Mouse (Mus musculus) CH12.LX (cell line): Measurements from ENCODE around the gene Actrt2. TPM values are rescaled to one million over a fixed set of nuclear protein-coding genes. Genes with fewer than 3 reads are reported as not detected.

Source experiments
- DNase-seq: peaks from one replicate; pipeline ENCODE4 v3.0.0-alpha.2; 2013; ENCODE audit errors: extremely low read depth
- H3K27ac ChIP-seq: 2 replicates; pipeline ENCODE4 v1.5.1; 2012; ENCODE audit warnings: low read depth, mild to moderate bottlenecking, control low read depth, moderate library complexity; ENCODE audit not compliant: insufficient read depth
- H3K27me3 ChIP-seq: replicated peaks from 2 replicates; pipeline ENCODE3; 2012; ENCODE audit warnings: inconsistent platforms
- H3K36me3 ChIP-seq, 2 experiments: replicated peaks in 1 of 2; 2 replicates each; pipeline versions ENCODE3 to v1.6.1; 2012; ENCODE audit warnings: inconsistent platforms in 1 of 2, low read length in 1 of 2, mild to moderate bottlenecking in 1 of 2, mixed read lengths in 1 of 2, moderate library complexity in 1 of 2; ENCODE audit not compliant: control insufficient read depth in 1 of 2, insufficient read depth in 1 of 2
- H3K4me1 ChIP-seq, 2 experiments: 2 replicates each; pipeline ENCODE4 v1.6.1; 2012; ENCODE audit warnings: inconsistent platforms in 1 of 2, moderate library complexity in 1 of 2; ENCODE audit not compliant: insufficient read depth in 2 of 2, control insufficient read depth in 1 of 2
- H3K4me2 ChIP-seq: 2 replicates; pipeline ENCODE4 v1.6.1; 2012; ENCODE audit warnings: low read depth, mild to moderate bottlenecking, control low read depth; ENCODE audit not compliant: poor library complexity, insufficient read depth, severe bottlenecking
- H3K4me3 ChIP-seq, 3 experiments: fragments of 150-350 bp in 1 of 3; sonication (generic) in 1 of 3; replicated peaks in 1 of 3; 2 replicates each; pipeline versions ENCODE3 to v1.5.1; 2011 to 2012; ENCODE audit warnings: low read depth in 2 of 3, low read length in 2 of 3, mild to moderate bottlenecking in 2 of 3, moderate library complexity in 2 of 3, control low read depth in 1 of 3, improper control_type of control experiment in 1 of 3, inconsistent platforms in 1 of 3, mixed read lengths in 1 of 3; ENCODE audit not compliant: poor library complexity in 1 of 3
- H3K79me2 ChIP-seq: replicated peaks from 2 replicates; pipeline ENCODE4 v1.6.1; 2012; ENCODE audit warnings: mild to moderate bottlenecking, moderate library complexity; ENCODE audit not compliant: control insufficient read depth, poor library complexity, insufficient read depth, severe bottlenecking; ENCODE audit errors: extremely low read depth
- H3K9ac ChIP-seq: 2 replicates; pipeline ENCODE4 v1.6.1; 2012; ENCODE audit warnings: low read depth, mild to moderate bottlenecking, control low read depth, moderate library complexity; ENCODE audit not compliant: insufficient read depth
- H3K9me3 ChIP-seq: replicated peaks from 2 replicates; pipeline ENCODE3; 2012; ENCODE audit warnings: low read length, inconsistent platforms, mixed read lengths
- CHD1 ChIP-seq: IDR thresholded peaks from 2 replicates; pipeline ENCODE4 v1.6.1; 2012; ENCODE audit warnings: low read depth, low read length, improper control_type of control experiment, inconsistent platforms
- CHD2 ChIP-seq: IDR thresholded peaks from 2 replicates; pipeline ENCODE4 v1.6.1; 2011; ENCODE audit warnings: low read length, improper control_type of control experiment
- CTCF ChIP-seq, 2 experiments: IDR thresholded peaks in 1 of 2; conservative IDR thresholded peaks in 1 of 2; 2 replicates each; pipeline ENCODE4 v1.5.1; 2011 to 2012; ENCODE audit warnings: low read depth in 2 of 2, low read length in 2 of 2, improper control_type of control experiment in 1 of 2, inconsistent platforms in 1 of 2, mild to moderate bottlenecking in 1 of 2, moderate library complexity in 1 of 2
- ELF1 ChIP-seq: IDR thresholded peaks from 2 replicates; pipeline ENCODE4 v1.6.1; 2014; ENCODE audit warnings: low read depth, mild to moderate bottlenecking, inconsistent platforms, low read length, improper control_type of control experiment
- EP300 ChIP-seq: IDR thresholded peaks from 2 replicates; pipeline ENCODE4 v1.6.1; 2011; ENCODE audit warnings: low read length, improper control_type of control experiment
- GABPA ChIP-seq: IDR thresholded peaks from 2 replicates; pipeline ENCODE4 v1.6.1; 2012; ENCODE audit warnings: low read depth, low read length, improper control_type of control experiment, inconsistent platforms; ENCODE audit not compliant: insufficient replicate concordance
- IRF4 ChIP-seq: IDR thresholded peaks from 2 replicates; pipeline ENCODE4 v1.6.1; 2014; ENCODE audit warnings: low read depth, mild to moderate bottlenecking, inconsistent platforms, low read length, improper control_type of control experiment
- JUN ChIP-seq: IDR thresholded peaks from 2 replicates; pipeline ENCODE4 v1.6.1; 2011; ENCODE audit warnings: low read depth, mild to moderate bottlenecking, low read length, improper control_type of control experiment, moderate library complexity; ENCODE audit not compliant: insufficient read depth
- JUND ChIP-seq: conservative IDR thresholded peaks from 2 replicates; pipeline ENCODE4 v1.6.1; 2011; ENCODE audit warnings: low read depth, low read length, improper control_type of control experiment
- MAX ChIP-seq: IDR thresholded peaks from 2 replicates; pipeline ENCODE4 v1.6.1; 2011; ENCODE audit warnings: low read length, improper control_type of control experiment
- MEF2A ChIP-seq: IDR thresholded peaks from 2 replicates; pipeline ENCODE4 v1.6.1; 2014; ENCODE audit warnings: low read depth, mild to moderate bottlenecking, inconsistent platforms, low read length, improper control_type of control experiment, borderline replicate concordance
- MXI1 ChIP-seq: IDR thresholded peaks from 2 replicates; pipeline ENCODE4 v1.6.1; 2011; ENCODE audit warnings: mild to moderate bottlenecking, low read depth, low read length, improper control_type of control experiment
- POLR2A ChIP-seq: IDR thresholded peaks from 2 replicates; pipeline ENCODE4 v1.6.1; 2011; ENCODE audit warnings: low read depth, mild to moderate bottlenecking, improper control_type of control experiment, low read length
- RCOR1 ChIP-seq: conservative IDR thresholded peaks from 2 replicates; pipeline ENCODE4 v1.6.1; 2012; ENCODE audit warnings: low read depth, mild to moderate bottlenecking, inconsistent platforms, low read length, improper control_type of control experiment
- SMC3 ChIP-seq: IDR thresholded peaks from 2 replicates; pipeline ENCODE4 v1.6.1; 2011; ENCODE audit warnings: low read depth, low read length, improper control_type of control experiment
- TCF12 ChIP-seq: IDR thresholded peaks from 2 replicates; pipeline ENCODE4 v1.6.1; 2014; ENCODE audit warnings: low read depth, mild to moderate bottlenecking, inconsistent platforms, low read length, improper control_type of control experiment
- USF1 ChIP-seq: IDR thresholded peaks from 2 replicates; pipeline ENCODE4 v1.6.1; 2014; ENCODE audit warnings: low read depth, mild to moderate bottlenecking, inconsistent platforms, low read length, improper control_type of control experiment
- USF2 ChIP-seq: conservative IDR thresholded peaks from 2 replicates; pipeline ENCODE4 v1.6.1; 2011; ENCODE audit warnings: low read depth, low read length, improper control_type of control experiment
- ZC3H11A ChIP-seq: IDR thresholded peaks from 2 replicates; pipeline ENCODE4 v1.6.1; 2012; ENCODE audit warnings: low read depth, mild to moderate bottlenecking, inconsistent platforms, low read length, improper control_type of control experiment
- dilution Hi-C: fragments of 300-500 bp; cut with MboI; formaldehyde crosslinking; loops from 2 replicates; pipeline ENCODE4 v1.14.3; 2020; ENCODE audit warnings: low sequenced_read_pairs; ENCODE audit not compliant: extremely low pct_unique_long_range_greater_than_20kb, extremely low pct_ligation_motif_present
- in situ Hi-C: fragments of 300-500 bp; cut with MboI; formaldehyde crosslinking; loops from 3 replicates; pipeline ENCODE4 v1.14.3; 2019; ENCODE audit warnings: low sequenced_read_pairs, low pct_ligation_motif_present, low pct_unique_long_range_greater_than_20kb, mixed read lengths
- polyA plus RNA-seq: library from polyadenylated mRNA; unstranded; fragments of >175 nt; gene quantifications from 2 replicates; pipeline ENCODE4 v1.2.1, GENCODE M21; 2012; ENCODE audit warnings: low read depth; ENCODE audit not compliant: insufficient read length
- total RNA-seq, 2 experiments: library from RNA; depleted of rRNA; stranded (reverse); fragments of 300-350 nt in 1 of 2; fragments of >200 nt in 1 of 2; gene quantifications; 2 replicates each; pipeline ENCODE4 v1.2.3; 2012 to 2014

Gene Actrt2
- total and polyA plus RNA-seq, 3 experiments: not detected

- Histone ChIP-seq H3K27me3 (no peaks in the 10 kb centered on the region), H3K4me1 (no peaks in the 10 kb centered on the region), H3K36me3 (no peaks in the 10 kb centered on the region), H3K9me3 (peaks cover 96% of the 10 kb centered on the region)
- in situ Hi-C loops: no loop called here
- TF ChIP-seq MEF2A: no peak
- no peak for TF ChIP-seq IRF4
- no peak for TF ChIP-seq ZC3H11A
- no peak for TF ChIP-seq ELF1
- no peak for TF ChIP-seq EP300
- TF ChIP-seq RCOR1: no peak
- no peak for TF ChIP-seq CTCF (conservative IDR thresholded peaks at IDR 0.05 in 1 of 2, IDR thresholded peaks at IDR 0.05 in 1 of 2; ENCODE audit: low read depth in 2 of 2, low read length in 2 of 2)
- no peak for TF ChIP-seq SMC3
- no peak for TF ChIP-seq USF1
- TF ChIP-seq JUN: no peak
- TF ChIP-seq, all 38 proteins: peak for 0
- DNase-seq: no peak
- no peak overlapping the region for H3K4me2 ChIP-seq
- H3K79me2 ChIP-seq: no peaks in the 10 kb centered on the region
- dilution Hi-C loops: no loop called here
- H3K4me3 ChIP-seq: no peak overlapping the region
- H3K27ac ChIP-seq: no peak overlapping the region
- H3K9ac ChIP-seq: no peak overlapping the region
These were observed 35.3 kb upstream of the Actrt2 start for GRCm38 (mm10) chr4:154702931-154703330.

DNA sequence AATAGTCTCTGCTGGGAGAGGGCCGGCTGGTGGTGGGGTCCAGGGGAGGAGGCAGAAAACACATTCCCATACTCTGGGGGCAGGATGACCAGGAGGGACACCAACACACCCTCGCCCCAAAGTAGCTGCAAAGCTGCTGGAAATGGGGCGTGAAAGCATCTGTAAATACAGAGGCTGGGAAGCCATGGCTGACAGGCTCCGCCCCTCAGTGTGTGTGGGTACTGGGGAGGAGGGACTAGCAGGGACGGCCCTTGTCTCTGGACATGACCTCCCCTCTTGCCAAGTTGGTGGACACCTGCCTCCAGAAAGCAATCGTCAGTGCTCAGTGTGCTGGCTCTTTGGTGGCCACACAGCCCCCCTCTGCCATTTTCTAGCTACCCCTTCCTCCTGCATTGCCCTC lies 34.5 kb upstream of the Actrt2 start:
- dilution Hi-C loops: no loop called here
- H3K79me2 ChIP-seq: no peaks in the 10 kb centered on the region
- no peak for TF ChIP-seq GABPA
- no peak for TF ChIP-seq CHD2
- no peak for TF ChIP-seq MXI1
- TF ChIP-seq POLR2A: no peak
- no peak for TF ChIP-seq ZC3H11A
- TF ChIP-seq TCF12: no peak
- TF ChIP-seq IRF4: no peak
- no peak for TF ChIP-seq MAX
- TF ChIP-seq JUND: no peak
- no peak for TF ChIP-seq CHD1
- no peak for TF ChIP-seq USF2
- TF ChIP-seq ELF1: no peak
- TF ChIP-seq, all 38 proteins: peak for 0

More for the DNA sequence above, 34.5 kb upstream of the Actrt2 start:
- Histone ChIP-seq H3K4me3 (no peak overlapping the region), H3K9ac (no peak overlapping the region), H3K36me3 (no peaks in the 10 kb centered on the region), H3K9me3 (peaks cover 96% of the 10 kb centered on the region), H3K27me3 (no peaks in the 10 kb centered on the region), H3K27ac (no peak overlapping the region), H3K4me2 (no peak overlapping the region), H3K4me1 (no peaks in the 10 kb centered on the region)
- no peak for DNase-seq
- in situ Hi-C loops: no loop called here
